Mouse (Mus musculus) ovary, postnatal 36 days (tissue): Measurements from ENCODE around the gene Zhx3.

ENCODE experiments used
- DNase-seq: peaks from one replicate; pipeline ENCODE4 v3.0.0; 2022; ENCODE audit warnings: low spot score, mixed read lengths

The Zhx3 gene

DNA sequence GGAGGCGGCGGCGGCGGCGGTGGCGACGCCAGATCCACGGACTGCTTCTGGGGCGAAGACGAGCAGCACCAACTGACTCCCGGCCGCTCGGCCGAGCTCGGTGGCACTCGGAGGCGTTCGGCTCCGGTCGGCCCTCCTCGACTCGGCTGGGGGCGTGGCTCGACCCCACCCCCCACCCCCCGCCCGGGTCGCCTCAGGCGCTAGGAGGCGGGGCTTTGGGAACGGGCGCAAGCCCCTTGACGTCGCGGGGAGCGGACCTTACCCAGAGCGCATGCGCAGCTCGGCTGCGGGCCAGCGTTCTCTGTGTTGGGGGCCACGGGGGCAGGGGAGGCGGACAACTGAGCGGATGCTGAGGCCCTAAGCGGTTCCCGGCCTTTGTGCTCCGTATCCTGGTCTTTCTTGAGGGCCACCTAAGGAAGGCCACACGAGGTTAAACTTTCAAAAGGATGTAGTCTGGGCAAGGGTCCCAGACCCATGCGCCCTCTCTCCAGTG, at the start of gene Zhx3:
Gene Zhx3, minus strand, starts transcription at position 109 of the 493 bp plus-strand sequence.
- DNase-seq = peak; percentile 92

DNA sequence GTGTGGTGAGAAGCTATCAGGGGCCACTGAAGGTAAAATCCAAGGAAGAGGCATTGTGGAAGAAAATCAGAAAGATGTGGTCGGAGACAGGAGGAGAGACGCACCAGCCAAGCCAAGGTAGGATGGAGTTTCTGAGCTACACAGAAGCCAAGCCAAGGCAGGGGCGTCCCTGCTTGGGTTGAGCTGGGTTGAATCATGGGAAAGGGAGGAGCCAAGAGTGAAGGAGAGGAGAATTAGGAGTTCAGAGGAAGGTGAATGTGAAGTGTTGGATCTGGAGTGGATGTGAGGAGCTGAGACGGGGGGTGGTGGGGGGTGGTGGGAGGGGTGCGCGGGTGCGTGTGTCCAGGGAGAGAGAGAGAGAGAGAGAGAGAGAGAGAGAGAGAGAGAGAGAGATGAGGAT, 48.5 kb upstream of the Zhx3 start:
- DNase-seq = no peak

DNA sequence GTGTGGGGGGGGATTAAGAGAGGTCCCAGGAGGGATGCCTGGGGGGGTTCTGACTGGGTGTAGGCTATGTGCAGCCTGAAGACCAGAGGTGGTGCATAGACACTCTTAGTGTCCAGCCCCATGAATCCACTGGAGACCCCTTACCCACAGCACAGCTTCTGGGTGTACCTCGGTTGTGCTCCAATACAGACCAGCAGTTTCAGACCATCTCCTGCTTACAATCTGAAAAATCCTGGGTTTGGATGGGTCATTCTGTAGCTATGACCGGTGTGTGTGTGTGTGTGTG, 46.1 kb upstream of the Zhx3 start:
- no peak for DNase-seq

DNA sequence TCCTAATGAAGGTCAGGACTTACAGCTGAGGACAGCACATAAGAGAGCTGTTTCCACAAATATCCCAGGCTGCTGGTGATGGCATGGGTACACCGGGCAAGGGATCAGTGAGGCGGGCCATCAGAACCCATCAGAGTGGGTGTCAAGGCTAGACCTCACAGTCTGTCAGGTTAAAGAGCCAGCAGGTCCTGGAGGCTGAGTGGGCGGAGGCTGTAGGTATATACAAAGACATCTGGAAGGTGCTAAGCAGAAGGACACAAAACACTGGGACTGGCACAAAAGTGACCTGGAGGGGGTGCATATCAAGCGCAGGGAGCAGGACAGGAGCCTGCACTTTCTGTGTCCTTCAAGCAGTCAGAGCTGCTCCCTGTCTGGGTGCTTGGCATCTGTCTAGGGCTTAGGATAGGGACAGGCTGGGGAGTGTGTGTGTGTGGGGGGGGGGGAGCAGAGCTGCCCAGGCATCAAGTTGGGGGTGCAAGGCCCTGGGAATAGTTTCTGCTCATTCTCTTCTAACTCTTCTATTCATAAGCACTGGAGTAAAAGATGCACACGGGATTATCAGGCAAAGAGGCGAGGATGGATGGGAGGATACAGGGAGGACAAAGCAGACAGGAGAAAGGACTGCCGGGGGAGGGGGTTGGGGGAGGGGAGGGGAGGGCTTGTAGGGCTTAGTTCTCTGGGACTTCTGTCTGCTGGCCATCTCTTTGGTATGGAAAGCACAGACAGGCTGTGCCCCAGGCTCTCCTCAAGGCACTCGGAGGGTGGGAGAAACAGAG, 45.5 kb upstream of the Zhx3 start:
- DNase-seq = no peak

DNA sequence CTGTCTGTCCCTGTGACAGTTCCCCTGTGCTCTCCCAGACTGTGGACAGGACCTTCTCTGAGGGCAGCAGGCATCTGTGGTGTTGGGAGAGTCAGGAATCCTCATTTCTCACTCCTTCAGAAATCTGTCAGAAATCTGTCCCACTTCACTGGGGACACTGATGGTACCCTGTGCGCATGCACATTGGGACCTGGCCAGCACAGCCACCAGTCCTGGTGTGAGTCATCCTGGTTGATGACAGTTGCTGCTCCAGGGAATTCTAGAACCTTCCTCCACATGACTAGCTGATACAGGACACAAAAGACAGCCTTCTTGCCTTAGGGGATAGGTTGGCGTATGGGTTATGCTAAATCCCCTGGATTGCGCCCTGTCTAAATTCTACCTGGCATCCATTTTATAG, 44.5 kb upstream of the Zhx3 start:
- no peak for DNase-seq

DNA sequence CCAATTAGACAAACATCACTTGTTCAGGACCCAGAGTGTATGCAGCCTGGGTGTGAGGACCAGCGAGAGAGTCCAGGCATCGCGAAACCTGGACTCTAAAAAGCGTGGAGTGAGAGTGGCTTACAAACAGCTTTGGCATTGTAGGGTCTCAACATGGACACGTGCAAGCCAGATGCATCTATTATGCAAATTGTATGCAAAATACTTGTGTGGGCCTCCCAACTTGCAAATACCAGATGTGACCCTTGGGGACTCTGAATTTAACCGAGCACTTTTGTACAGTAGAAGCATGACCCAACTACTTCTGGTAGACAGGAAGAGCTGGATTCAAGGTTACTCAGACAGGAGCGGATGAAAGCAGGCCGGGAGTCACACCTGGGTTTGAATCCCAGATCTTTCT, 43.9 kb upstream of the Zhx3 start:
- DNase-seq = no peak

DNA sequence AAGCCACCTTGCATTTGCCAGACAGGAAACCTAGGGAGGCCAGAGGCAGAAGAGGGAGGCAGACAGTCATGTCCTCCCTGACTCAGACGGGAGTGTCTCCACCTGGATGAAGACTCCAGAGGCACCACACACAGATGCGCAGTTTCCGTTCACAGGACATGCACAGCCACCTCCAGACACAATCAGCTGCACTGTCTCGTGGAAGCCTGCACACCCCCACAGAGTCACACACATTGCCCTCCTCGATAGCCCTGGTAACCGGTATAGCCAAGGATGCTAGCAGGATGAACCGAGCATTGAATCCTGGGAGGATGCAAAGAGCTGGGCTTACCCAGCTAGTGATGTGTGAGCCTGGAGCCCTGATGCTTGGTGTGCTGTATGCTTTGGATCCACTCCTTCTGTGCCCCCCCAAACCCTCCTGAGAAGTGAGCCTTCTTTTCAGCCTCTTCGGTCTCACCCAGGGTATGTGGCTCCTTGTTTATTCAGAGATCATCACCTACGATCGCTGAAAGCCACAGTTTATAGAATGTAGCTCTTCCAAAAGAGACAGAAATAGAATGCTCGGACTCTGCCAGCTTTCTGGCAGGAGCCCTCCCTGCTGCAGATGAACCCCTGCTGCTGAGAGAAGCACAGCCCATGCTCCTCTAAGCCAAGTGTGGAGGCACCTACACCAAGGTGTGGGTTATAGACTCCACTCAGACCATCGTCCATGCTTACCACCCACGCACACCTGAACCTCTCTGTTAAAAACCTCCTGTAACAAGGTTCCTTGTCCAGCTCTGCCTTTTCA, 43.2 kb upstream of the Zhx3 start:
- no peak for DNase-seq

DNA sequence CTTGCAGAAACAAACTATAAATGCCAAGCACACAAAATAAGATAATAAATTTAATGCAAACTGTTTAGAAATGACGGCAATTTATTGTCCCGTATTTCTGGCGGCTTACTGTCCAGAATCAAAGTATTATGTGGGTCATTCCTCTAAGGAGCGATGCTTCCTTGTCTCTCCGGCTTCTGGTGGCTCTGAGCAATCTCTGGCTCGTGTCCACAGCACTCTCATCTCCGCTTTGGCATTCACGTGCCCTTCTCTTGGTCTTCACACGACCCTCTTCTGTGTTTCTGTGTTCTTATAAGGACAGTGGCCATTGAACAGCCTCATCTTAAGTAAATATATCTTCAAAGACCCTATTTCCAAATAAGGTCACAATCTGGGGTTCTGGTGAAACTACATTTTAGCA, 41.9 kb upstream of the Zhx3 start:
- no peak for DNase-seq

DNA sequence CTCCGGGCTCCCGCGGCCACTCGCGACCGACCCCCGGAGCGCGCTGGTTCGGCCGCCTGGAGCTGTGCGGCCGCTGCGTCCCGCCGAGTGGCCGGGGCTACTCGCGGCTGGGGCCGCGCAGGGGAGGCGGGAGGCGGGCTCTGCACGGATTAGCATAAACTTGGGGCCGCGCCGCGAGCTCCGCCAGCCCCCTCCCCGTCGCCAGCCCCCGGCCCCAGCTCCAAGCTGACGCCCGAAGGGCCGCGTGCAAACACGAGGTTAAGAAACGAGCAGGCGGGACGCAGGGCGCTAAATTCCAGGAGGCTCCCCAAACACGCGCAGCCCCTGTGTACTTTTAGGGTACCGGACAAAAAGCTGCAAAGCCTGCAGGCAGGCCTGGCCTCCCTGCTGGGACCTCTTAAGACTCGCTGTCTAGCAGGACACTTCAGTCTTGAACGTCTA, 39.5 kb upstream of the Zhx3 start, which contains the start of gene Emilin3:
Gene Emilin3, minus strand, starts transcription at position 98 of the 441 bp plus-strand sequence.
- no peak for DNase-seq

DNA sequence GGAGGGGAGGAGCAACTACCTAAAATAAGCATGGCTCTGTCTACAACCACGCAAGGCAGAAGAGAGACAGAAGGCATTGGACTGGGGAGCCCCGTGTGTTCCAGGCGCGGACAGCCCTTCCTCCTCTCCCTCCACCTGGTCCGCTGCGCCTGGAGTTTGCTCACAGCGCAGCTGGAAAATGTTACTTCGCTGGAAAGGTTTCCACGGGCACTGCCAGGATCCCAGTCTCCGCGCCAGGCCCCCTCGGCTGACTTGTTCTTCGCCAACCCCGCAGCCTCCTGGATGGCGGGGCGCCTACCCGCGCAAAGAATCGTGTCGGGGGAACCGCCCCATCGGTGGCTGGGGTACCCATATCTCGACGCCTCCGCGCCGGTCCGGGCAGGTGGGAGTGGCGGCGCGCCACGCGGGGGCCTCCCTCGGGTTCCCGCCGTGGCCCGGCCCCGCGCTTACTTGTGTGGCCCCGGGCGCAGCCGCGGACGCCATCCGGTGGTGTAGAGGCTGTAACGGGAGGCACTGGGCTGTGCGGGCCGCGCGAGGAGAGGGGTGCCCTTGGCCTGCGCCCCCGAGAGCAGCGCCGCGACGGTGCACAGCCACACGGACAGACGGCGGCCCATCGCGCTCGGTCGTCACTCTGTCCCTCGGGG, 38.9 kb upstream of the Zhx3 start:
- peak; percentile 25 for DNase-seq

DNA sequence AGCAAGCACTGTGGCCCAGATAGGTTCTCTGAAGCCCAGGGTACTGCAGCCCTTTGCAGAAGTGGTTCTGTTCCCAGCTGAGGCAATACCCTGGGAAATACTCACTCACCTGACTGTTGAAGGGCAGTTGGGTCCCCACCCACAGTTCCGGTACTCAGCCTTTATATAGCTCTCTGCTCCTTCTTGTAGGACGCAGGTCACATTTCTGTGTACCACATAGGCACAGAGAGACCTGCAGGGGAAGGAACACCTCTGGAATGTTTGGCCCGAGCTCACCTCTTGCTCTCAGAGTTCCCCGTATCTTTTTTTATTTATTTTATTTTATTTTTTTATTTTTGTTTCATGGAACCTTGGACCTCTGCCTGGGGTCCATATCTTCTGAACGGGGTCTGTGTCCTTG, 37.8 kb upstream of the Zhx3 start:
- no peak for DNase-seq

DNA sequence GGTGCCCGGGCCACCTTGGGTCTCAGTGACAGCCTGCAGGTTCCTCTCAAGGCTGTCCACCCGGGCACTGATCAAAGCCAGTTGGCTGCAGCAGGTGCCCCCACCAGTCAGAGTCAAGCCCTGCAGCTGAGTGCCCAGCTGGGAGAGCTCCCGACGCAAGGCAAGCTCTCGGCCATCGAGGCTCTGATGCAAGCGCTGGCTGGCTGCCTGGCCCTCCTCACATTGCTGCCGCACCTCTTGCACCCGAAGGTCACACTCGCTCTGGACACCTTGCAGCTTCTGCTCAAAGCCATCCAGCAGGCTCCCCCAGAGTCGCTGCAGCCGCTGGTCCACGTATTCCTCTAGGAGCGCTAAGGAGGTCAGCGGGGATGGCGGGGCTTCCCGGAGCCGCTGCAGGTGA, 35.8 kb upstream of the Zhx3 start:
- DNase-seq = no peak

DNA sequence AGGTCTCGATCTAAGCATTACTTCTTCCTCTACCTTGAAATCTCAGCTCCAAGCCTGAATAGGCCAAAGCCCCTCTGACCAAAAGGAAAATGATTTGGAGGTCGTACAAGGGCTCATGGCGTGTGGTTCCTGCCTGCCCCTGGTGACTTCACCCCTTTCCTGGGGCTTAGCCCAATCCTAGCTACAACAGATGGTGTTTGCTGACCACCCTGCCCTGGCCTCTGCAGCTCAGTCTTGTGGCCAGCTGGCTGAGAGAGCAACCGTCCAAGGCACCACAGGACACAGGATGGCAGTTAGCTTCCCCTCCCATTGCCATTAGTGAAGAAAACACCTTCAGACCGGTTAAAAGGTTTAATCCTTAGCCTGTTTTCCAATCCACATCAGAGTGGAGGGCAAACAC, 33.3 kb upstream of the Zhx3 start:
- DNase-seq = no peak

DNA sequence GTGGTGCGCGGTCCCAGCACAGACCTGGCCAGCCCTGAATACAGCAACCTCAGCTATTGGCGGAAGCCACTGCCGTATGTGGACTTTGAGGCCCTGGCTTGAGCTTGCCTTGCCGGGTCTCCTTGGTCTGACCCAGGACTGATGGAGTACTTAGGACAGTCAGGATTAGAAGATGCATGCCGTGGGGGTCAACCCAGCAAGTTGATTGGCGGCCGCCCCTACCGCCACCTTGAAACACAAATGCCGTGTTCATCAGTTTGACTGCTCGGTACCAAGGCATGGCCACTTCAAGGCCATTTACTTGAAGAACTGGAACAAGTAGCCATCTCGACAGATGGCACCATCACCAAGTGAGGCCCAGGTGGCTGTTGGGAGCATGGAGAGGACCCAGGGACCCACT, 32.5 kb upstream of the Zhx3 start:
- DNase-seq = no peak

DNA sequence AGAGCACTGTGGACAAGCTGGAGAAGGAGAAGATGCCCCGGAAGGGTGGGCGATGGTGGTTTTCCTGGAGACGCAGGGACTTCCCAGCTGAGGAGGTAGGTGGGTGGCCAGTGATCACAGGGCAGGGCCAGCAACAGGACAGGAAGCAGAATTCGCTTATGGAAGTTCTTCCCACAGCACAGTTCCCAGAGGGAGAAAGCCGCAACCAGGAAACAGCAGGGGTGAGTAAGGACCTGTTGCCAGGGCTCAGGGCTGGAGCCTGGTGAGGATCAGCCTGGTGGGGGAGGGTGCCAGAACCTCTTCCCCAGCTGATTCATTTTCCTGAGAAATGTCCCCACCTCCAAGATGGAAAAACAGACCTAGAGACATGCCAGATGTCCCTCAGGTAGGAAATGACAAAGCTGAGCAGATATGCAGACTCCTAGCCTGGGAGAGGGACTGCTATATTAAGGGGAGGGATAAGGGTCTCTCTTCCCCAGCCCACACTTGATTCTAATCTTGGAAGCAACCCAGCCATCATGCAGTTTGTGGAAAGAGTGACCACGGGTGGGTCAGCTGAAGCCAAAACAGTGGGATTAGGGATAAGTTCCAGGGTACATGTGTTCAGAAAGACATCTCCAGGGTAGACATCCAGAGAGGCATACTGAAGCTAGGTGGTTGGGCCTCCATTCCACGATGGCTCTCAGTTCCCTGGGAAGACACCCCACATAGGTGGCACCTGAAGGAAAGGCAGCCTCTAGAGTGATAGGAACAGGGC, 29.0 kb upstream of the Zhx3 start:
- DNase-seq = no peak

DNA sequence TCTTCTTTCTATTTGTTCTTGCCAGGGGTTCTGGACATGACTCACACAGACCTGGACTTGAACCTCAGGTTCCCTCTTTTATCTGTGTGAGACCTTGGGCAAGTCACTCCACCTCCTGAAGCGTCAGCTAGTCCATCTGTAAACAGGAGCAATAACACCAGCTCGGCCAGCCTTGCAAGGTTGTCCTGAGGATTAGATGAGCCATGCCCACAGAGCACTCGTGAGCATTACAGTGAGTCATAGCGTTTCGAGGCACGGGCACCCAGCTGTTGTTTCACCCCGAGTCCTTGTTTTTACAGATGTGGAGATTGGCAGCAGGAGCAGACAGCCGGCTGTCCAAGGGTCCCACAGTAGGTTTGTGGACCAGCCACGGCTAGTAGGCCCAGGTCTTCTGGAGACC, 18.9 kb upstream of the Zhx3 start:
- DNase-seq = no peak

DNA sequence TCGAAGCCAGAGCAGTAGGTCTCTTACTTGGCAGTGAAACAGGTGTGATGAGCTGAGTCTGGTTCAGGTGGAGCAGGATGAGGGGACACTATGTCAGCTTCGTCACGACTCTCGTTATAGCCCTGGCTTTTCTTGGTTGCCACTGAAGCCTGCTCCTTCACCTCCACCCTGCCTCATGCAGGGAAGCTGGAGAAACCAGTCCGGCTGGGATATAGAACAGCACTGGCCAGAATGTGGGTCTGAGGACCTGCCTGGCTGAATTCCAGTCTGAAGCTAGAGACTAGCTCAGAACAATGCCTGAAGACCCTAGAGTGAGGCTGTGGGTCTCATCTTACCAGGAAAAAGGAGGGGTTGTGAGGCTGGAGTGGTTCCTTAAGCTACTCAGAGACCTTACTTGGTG, 18.2 kb upstream of the Zhx3 start:
- DNase-seq = no peak

DNA sequence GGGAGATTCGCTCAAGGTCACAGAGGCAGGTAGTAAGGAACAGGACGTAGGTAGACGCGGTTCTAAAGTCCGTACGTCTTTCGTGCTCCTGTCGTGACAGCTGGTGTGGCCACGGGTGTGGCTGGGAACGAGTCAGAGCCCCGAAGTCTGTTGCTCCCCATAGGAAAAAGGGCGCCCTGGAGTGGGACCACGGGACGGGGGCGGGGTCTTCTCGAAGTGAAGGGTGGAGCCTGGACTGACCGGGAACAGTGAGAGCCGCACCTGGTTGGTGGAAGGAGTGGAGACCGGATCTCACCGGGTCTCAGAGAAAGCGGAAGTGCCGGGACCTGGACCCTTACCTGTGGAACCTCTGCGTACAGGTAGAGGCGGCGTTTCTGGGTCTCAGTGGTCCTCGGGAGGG, 15.1 kb upstream of the Zhx3 start:
- DNase-seq = peak; percentile 53

DNA sequence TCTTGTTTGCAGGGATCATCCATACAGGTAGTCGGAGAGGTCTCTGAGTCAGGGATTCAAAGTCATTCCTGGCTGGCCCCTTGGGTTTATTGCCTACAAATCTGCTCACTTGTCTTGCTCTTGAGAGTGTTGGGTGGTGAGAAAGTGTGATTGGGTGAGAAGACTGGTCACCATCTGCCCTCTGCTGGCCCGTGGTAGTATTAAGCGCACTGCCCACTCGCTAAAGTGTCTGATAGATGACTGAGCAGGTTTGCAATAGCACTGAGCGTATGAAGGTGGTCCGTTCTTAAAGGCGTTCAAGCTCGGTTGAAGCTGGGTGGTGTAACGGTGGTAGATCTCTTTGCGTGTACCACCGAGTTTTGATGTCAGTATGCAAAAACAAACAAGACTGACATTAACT, 14.5 kb upstream of the Zhx3 start:
- peak; percentile 79 for DNase-seq

DNA sequence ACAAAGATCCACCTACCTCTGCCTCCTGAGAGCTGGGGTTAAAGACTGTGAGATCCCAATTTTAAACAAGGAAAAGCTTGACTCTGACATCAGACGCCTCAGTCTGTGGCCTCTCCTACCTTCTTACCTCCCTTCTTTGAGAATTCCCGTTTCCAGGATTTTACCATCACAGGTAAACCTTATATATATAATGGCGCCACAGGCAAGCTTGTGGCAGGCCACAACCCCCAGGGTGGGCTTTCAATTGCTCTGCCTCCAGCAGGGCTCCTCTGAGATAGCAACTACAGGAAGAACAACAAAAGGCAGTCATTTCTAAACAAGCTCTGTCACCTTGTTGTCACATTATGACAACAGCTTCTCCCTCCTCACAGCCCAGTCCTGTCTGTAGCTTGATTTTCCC, 13.4 kb upstream of the Zhx3 start:
- no peak for DNase-seq

DNA sequence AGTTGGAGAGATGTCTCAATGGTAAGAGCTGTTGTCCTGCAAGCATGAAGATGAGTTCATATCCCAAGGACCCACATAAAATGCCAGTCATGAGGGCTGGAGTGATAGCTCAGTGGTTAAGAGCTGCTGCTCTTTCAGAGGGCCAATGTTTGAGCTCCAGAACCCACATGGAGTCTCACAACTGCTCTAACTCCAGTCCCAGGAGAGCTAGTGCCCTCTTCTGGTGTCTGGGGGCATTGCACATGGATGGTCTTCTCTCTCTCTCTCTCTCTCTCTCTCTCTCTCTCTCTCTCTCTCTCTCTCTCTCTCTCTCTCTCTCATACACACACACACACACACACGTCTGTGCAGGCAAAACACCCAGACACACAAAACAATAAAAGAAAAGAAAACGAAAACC, 12.0 kb upstream of the Zhx3 start:
- DNase-seq = peak; percentile 45

DNA sequence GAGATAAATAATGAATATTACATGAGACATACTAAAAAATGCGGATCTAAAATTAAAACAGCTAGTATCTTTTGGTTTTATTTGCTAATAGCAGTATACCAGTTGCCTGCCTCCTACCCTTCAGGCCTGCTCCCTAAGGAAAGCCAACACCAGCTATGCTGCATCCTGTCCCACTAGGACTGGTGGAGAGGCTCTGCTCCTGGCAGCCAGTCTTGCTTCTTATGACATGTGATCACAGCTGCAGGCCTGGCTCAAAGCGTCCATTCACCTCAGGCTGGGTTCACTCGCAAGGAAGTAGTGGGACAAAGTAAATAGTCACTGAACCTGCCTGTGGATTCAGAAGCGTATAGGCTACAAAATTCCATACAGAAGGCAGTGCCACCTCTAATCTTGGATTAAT, 11.1 kb upstream of the Zhx3 start:
- no peak for DNase-seq
